Mouse (Mus musculus): ENCODE results near the gene Olfr1040. TPM values are rescaled to one million over a fixed set of nuclear protein-coding genes. Genes with fewer than 3 reads are reported as not detected.

Gene Olfr1040
- polyA plus RNA-seq, 2 experiments: not detected

- H3K27ac ChIP-seq (replicated peaks; ENCODE audit: low read depth, low read length): no peak within 1 kb of the TSS
- DNase-seq (ENCODE audit: low spot score) (no peak), ATAC-seq (ENCODE audit: low FRiP score, low read depth) (no peak)
- WGBS: 84% methylated on average over 2 of the region's 2 CpGs
- no peaks in the 10 kb centered on the region for H3K27me3 ChIP-seq (ENCODE audit: control insufficient read depth, insufficient read depth, low read length)
- no peak within 1 kb of the TSS for H3K4me2 ChIP-seq (replicated peaks; ENCODE audit: low read depth, low read length, severe bottlenecking)
- H3K4me3 ChIP-seq (replicated peaks; ENCODE audit: low read length): no peak within 1 kb of the TSS
- no peaks in the 10 kb centered on the region for H3K9me3 ChIP-seq (ENCODE audit: control insufficient read depth, low read length)
- no peak for TF ChIP-seq POLR2A (IDR thresholded peaks at IDR 0.05; ENCODE audit: borderline replicate concordance, extremely low read depth, insufficient read depth, insufficient read length)
- no peak within 1 kb of the TSS for H3K9ac ChIP-seq (ENCODE audit: low read depth, low read length, severe bottlenecking)
- H3K36me3 ChIP-seq (ENCODE audit: control insufficient read depth, insufficient read depth, low read length): no peaks in the 10 kb centered on the region
- no peaks in the 10 kb centered on the region for H3K4me1 ChIP-seq (ENCODE audit: control insufficient read depth, insufficient read depth, low read length)
These were observed 20.9 kb upstream of the Olfr1040 start, which contains the start of gene Olfr1043 for GRCm38 (mm10) chr2:86167422-86167821. Gene Olfr1043 (minus strand): TSS chr2:86167522.

- WGBS: 80% methylated on average over 2 of the region's 2 CpGs
- no peak for ATAC-seq (ENCODE audit: low FRiP score, low read depth)
- no peak within 1 kb of the TSS for H3K4me3 ChIP-seq (replicated peaks; ENCODE audit: low read length)
- no peaks in the 10 kb centered on the region for H3K4me1 ChIP-seq (ENCODE audit: control insufficient read depth, insufficient read depth, low read length)
- no peaks in the 10 kb centered on the region for H3K36me3 ChIP-seq (ENCODE audit: control insufficient read depth, insufficient read depth, low read length)
- no peak within 1 kb of the TSS for H3K27ac ChIP-seq (replicated peaks; ENCODE audit: low read depth, low read length)
- H3K27me3 ChIP-seq (ENCODE audit: control insufficient read depth, insufficient read depth, low read length): no peaks in the 10 kb centered on the region
- no peak for DNase-seq (ENCODE audit: low spot score)
- H3K4me2 ChIP-seq (replicated peaks; ENCODE audit: low read depth, low read length, severe bottlenecking): no peak within 1 kb of the TSS
- TF ChIP-seq POLR2A (IDR thresholded peaks at IDR 0.05; ENCODE audit: borderline replicate concordance, extremely low read depth, insufficient read depth, insufficient read length): no peak
- H3K9ac ChIP-seq (ENCODE audit: low read depth, low read length, severe bottlenecking): no peak within 1 kb of the TSS
- no peaks in the 10 kb centered on the region for H3K9me3 ChIP-seq (ENCODE audit: control insufficient read depth, low read length)
These were observed 15.2 kb upstream of the Olfr1040 start, which contains the start of gene Olfr1042 for GRCm38 (mm10) chr2:86161738-86162137. Gene Olfr1042 (minus strand): TSS chr2:86161838.

- ATAC-seq (ENCODE audit: low FRiP score, low read depth) (no peak), DNase-seq (ENCODE audit: low spot score) (no peak)
- no peak within 1 kb of the TSS for H3K4me3 ChIP-seq (replicated peaks; ENCODE audit: low read length)
- no peaks in the 10 kb centered on the region for H3K9me3 ChIP-seq (ENCODE audit: control insufficient read depth, low read length)
- TF ChIP-seq POLR2A (IDR thresholded peaks at IDR 0.05; ENCODE audit: borderline replicate concordance, extremely low read depth, insufficient read depth, insufficient read length): no peak
- no peak within 1 kb of the TSS for H3K9ac ChIP-seq (ENCODE audit: low read depth, low read length, severe bottlenecking)
- no peak within 1 kb of the TSS for H3K27ac ChIP-seq (replicated peaks; ENCODE audit: low read depth, low read length)
- H3K27me3 ChIP-seq (ENCODE audit: control insufficient read depth, insufficient read depth, low read length): no peaks in the 10 kb centered on the region
- WGBS: 93% methylated on average over 1 of the region's 1 CpGs
- no peaks in the 10 kb centered on the region for H3K4me1 ChIP-seq (ENCODE audit: control insufficient read depth, insufficient read depth, low read length)
- no peaks in the 10 kb centered on the region for H3K36me3 ChIP-seq (ENCODE audit: control insufficient read depth, insufficient read depth, low read length)
- H3K4me2 ChIP-seq (replicated peaks; ENCODE audit: low read depth, low read length, severe bottlenecking): no peak within 1 kb of the TSS
These were observed 10.7 kb downstream of the Olfr1040 start, which contains the start of gene Olfr1039 for GRCm38 (mm10) chr2:86135828-86136227. Gene Olfr1039 (minus strand): TSS chr2:86135928.

Other genes with a start within 250 kb of the Olfr1040 start
- gene Olfr1024, start 241.7 kb downstream of the Olfr1040 start, polyA plus RNA-seq (2012; rRNA removed): not detected in 2 replicates
- gene Olfr1024, start 241.7 kb downstream of the Olfr1040 start, polyA plus RNA-seq (2014; fragmentation: Nextera tagmentation; extraction: Ambion mirVana): not detected in 2 replicates
- not detected in 2 replicates for gene Olfr1025-ps1, start 231.5 kb downstream of the Olfr1040 start, polyA plus RNA-seq (2012; rRNA removed)
- not detected in 2 replicates for gene Olfr1025-ps1, start 231.5 kb downstream of the Olfr1040 start, polyA plus RNA-seq (2014; fragmentation: Nextera tagmentation; extraction: Ambion mirVana)
- gene Olfr1026, start 225.2 kb downstream of the Olfr1040 start, polyA plus RNA-seq (2012; rRNA removed): not detected in 2 replicates
- gene Olfr1026, start 225.2 kb downstream of the Olfr1040 start, polyA plus RNA-seq (2014; fragmentation: Nextera tagmentation; extraction: Ambion mirVana): not detected in 2 replicates
- 0.01 TPM in 1 of 2 replicates, not detected in the other for gene Olfr1028, start 196.3 kb downstream of the Olfr1040 start, polyA plus RNA-seq (2012; rRNA removed)
- gene Olfr1028, start 196.3 kb downstream of the Olfr1040 start, polyA plus RNA-seq (2014; fragmentation: Nextera tagmentation; extraction: Ambion mirVana): not detected in 2 replicates
- not detected in 2 replicates for gene Olfr1029, start 172.8 kb downstream of the Olfr1040 start, polyA plus RNA-seq (2012; rRNA removed)
- not detected in 2 replicates for gene Olfr1029, start 172.8 kb downstream of the Olfr1040 start, polyA plus RNA-seq (2014; fragmentation: Nextera tagmentation; extraction: Ambion mirVana)
- not detected in 2 replicates for gene Olfr1030, start 167.5 kb downstream of the Olfr1040 start, polyA plus RNA-seq (2012; rRNA removed)
- not detected in 2 replicates for gene Olfr1030, start 167.5 kb downstream of the Olfr1040 start, polyA plus RNA-seq (2014; fragmentation: Nextera tagmentation; extraction: Ambion mirVana)
- gene Olfr1031, start 156.4 kb downstream of the Olfr1040 start, polyA plus RNA-seq (2012; rRNA removed): not detected in 2 replicates
- gene Olfr1031, start 156.4 kb downstream of the Olfr1040 start, polyA plus RNA-seq (2014; fragmentation: Nextera tagmentation; extraction: Ambion mirVana): not detected in 2 replicates
- gene Olfr1032, start 141.2 kb downstream of the Olfr1040 start, polyA plus RNA-seq (2012; rRNA removed): not detected in 2 replicates
- not detected in 2 replicates for gene Olfr1032, start 141.2 kb downstream of the Olfr1040 start, polyA plus RNA-seq (2014; fragmentation: Nextera tagmentation; extraction: Ambion mirVana)
- 0.67 and 0.73 TPM in 2 replicates for gene Olfr1033, start 126.1 kb downstream of the Olfr1040 start, polyA plus RNA-seq (2012; rRNA removed)
- gene Olfr1033, start 126.1 kb downstream of the Olfr1040 start, polyA plus RNA-seq (2014; fragmentation: Nextera tagmentation; extraction: Ambion mirVana): 0.39 and 1.1 TPM in 2 replicates
- gene Olfr1034, start 100.9 kb downstream of the Olfr1040 start, polyA plus RNA-seq (2012; rRNA removed): 0.12 and 0.13 TPM in 2 replicates
- gene Olfr1034, start 100.9 kb downstream of the Olfr1040 start, polyA plus RNA-seq (2014; fragmentation: Nextera tagmentation; extraction: Ambion mirVana): not detected in 2 replicates
- gene Olfr1036, start 72.7 kb downstream of the Olfr1040 start, polyA plus RNA-seq (2012; rRNA removed): not detected in 2 replicates
- not detected in 2 replicates for gene Olfr1036, start 72.7 kb downstream of the Olfr1040 start, polyA plus RNA-seq (2014; fragmentation: Nextera tagmentation; extraction: Ambion mirVana)
- gene Olfr1037, start 59.3 kb downstream of the Olfr1040 start, polyA plus RNA-seq (2012; rRNA removed): not detected in 2 replicates
- gene Olfr1037, start 59.3 kb downstream of the Olfr1040 start, polyA plus RNA-seq (2014; fragmentation: Nextera tagmentation; extraction: Ambion mirVana): not detected in 2 replicates
- gene Olfr1039, start 10.8 kb downstream of the Olfr1040 start, polyA plus RNA-seq (2012; rRNA removed): not detected in 2 replicates
- gene Olfr1039, start 10.8 kb downstream of the Olfr1040 start, polyA plus RNA-seq (2014; fragmentation: Nextera tagmentation; extraction: Ambion mirVana): not detected in 2 replicates
- gene Olfr1042, start 15.1 kb upstream of the Olfr1040 start, polyA plus RNA-seq (2012; rRNA removed): not detected in 2 replicates
- gene Olfr1042, start 15.1 kb upstream of the Olfr1040 start, polyA plus RNA-seq (2014; fragmentation: Nextera tagmentation; extraction: Ambion mirVana): not detected in 2 replicates
- not detected in 2 replicates for gene Olfr1043, start 20.8 kb upstream of the Olfr1040 start, polyA plus RNA-seq (2012; rRNA removed)
- gene Olfr1043, start 20.8 kb upstream of the Olfr1040 start, polyA plus RNA-seq (2014; fragmentation: Nextera tagmentation; extraction: Ambion mirVana): not detected in 2 replicates
- gene Olfr1044, start 31.1 kb upstream of the Olfr1040 start, polyA plus RNA-seq (2012; rRNA removed): not detected in 2 replicates
- gene Olfr1044, start 31.1 kb upstream of the Olfr1040 start, polyA plus RNA-seq (2014; fragmentation: Nextera tagmentation; extraction: Ambion mirVana): not detected in 2 replicates
- not detected in 2 replicates for gene Olfr52, start 39.0 kb upstream of the Olfr1040 start, polyA plus RNA-seq (2012; rRNA removed)
- gene Olfr52, start 39.0 kb upstream of the Olfr1040 start, polyA plus RNA-seq (2014; fragmentation: Nextera tagmentation; extraction: Ambion mirVana): not detected in 2 replicates
- gene Olfr1045, start 56.3 kb upstream of the Olfr1040 start, polyA plus RNA-seq (2012; rRNA removed): not detected in 2 replicates
- gene Olfr1045, start 56.3 kb upstream of the Olfr1040 start, polyA plus RNA-seq (2014; fragmentation: Nextera tagmentation; extraction: Ambion mirVana): not detected in 2 replicates
- gene Olfr1046, start 72.6 kb upstream of the Olfr1040 start, polyA plus RNA-seq (2012; rRNA removed): not detected in 2 replicates
- gene Olfr1046, start 72.6 kb upstream of the Olfr1040 start, polyA plus RNA-seq (2014; fragmentation: Nextera tagmentation; extraction: Ambion mirVana): not detected in 2 replicates
- not detected in 2 replicates for gene Olfr1047, start 84.7 kb upstream of the Olfr1040 start, polyA plus RNA-seq (2012; rRNA removed)
- gene Olfr1047, start 84.7 kb upstream of the Olfr1040 start, polyA plus RNA-seq (2014; fragmentation: Nextera tagmentation; extraction: Ambion mirVana): not detected in 2 replicates
- gene Olfr1048, start 93.6 kb upstream of the Olfr1040 start, polyA plus RNA-seq (2012; rRNA removed): not detected in 2 replicates
- not detected in 2 replicates for gene Olfr1048, start 93.6 kb upstream of the Olfr1040 start, polyA plus RNA-seq (2014; fragmentation: Nextera tagmentation; extraction: Ambion mirVana)
- gene Olfr1049, start 111.6 kb upstream of the Olfr1040 start, polyA plus RNA-seq (2012; rRNA removed): not detected in 2 replicates
- not detected in 2 replicates for gene Olfr1049, start 111.6 kb upstream of the Olfr1040 start, polyA plus RNA-seq (2014; fragmentation: Nextera tagmentation; extraction: Ambion mirVana)
- not detected in 2 replicates for gene Olfr1051, start 132.4 kb upstream of the Olfr1040 start, polyA plus RNA-seq (2012; rRNA removed)
- gene Olfr1051, start 132.4 kb upstream of the Olfr1040 start, polyA plus RNA-seq (2014; fragmentation: Nextera tagmentation; extraction: Ambion mirVana): not detected in 2 replicates
- not detected in 2 replicates for gene Olfr1052, start 145.7 kb upstream of the Olfr1040 start, polyA plus RNA-seq (2012; rRNA removed)
- not detected in 2 replicates for gene Olfr1052, start 145.7 kb upstream of the Olfr1040 start, polyA plus RNA-seq (2014; fragmentation: Nextera tagmentation; extraction: Ambion mirVana)
- not detected in 2 replicates for gene Olfr1053, start 168.6 kb upstream of the Olfr1040 start, polyA plus RNA-seq (2012; rRNA removed)
- not detected in 2 replicates for gene Olfr1053, start 168.6 kb upstream of the Olfr1040 start, polyA plus RNA-seq (2014; fragmentation: Nextera tagmentation; extraction: Ambion mirVana)
- not detected in 2 replicates for gene Olfr1054, start 188.7 kb upstream of the Olfr1040 start, polyA plus RNA-seq (2012; rRNA removed)
- not detected in 2 replicates for gene Olfr1054, start 188.7 kb upstream of the Olfr1040 start, polyA plus RNA-seq (2014; fragmentation: Nextera tagmentation; extraction: Ambion mirVana)
- not detected in 2 replicates for gene Olfr1055, start 203.6 kb upstream of the Olfr1040 start, polyA plus RNA-seq (2012; rRNA removed)
- not detected in 2 replicates for gene Olfr1055, start 203.6 kb upstream of the Olfr1040 start, polyA plus RNA-seq (2014; fragmentation: Nextera tagmentation; extraction: Ambion mirVana)
- gene Olfr1056, start 215.7 kb upstream of the Olfr1040 start, polyA plus RNA-seq (2012; rRNA removed): not detected in 2 replicates
- gene Olfr1056, start 215.7 kb upstream of the Olfr1040 start, polyA plus RNA-seq (2014; fragmentation: Nextera tagmentation; extraction: Ambion mirVana): not detected in 2 replicates
- not detected in 2 replicates for gene Olfr1057, start 231.7 kb upstream of the Olfr1040 start, polyA plus RNA-seq (2012; rRNA removed)
- not detected in 2 replicates for gene Olfr1057, start 231.7 kb upstream of the Olfr1040 start, polyA plus RNA-seq (2014; fragmentation: Nextera tagmentation; extraction: Ambion mirVana)
- gene Olfr1058, start 241.8 kb upstream of the Olfr1040 start, polyA plus RNA-seq (2012; rRNA removed): not detected in 2 replicates
- gene Olfr1058, start 241.8 kb upstream of the Olfr1040 start, polyA plus RNA-seq (2014; fragmentation: Nextera tagmentation; extraction: Ambion mirVana): not detected in 2 replicates

Data from limb, embryonic 14.5 days (tissue).